Mouse (Mus musculus) CH12.LX (cell line): Measurements from ENCODE around the gene Tmem151b.

Experiments
- CHD2 ChIP-seq: IDR thresholded peaks from 2 replicates; pipeline ENCODE4 v1.6.1; 2011; ENCODE audit warnings: low read length, improper control_type of control experiment
- CTCF ChIP-seq, 2 experiments: IDR thresholded peaks in 1 of 2; conservative IDR thresholded peaks in 1 of 2; 2 replicates each; pipeline ENCODE4 v1.5.1; 2011 to 2012; ENCODE audit warnings: low read depth in 2 of 2, low read length in 2 of 2, improper control_type of control experiment in 1 of 2, inconsistent platforms in 1 of 2, mild to moderate bottlenecking in 1 of 2, moderate library complexity in 1 of 2
- HCFC1 ChIP-seq: IDR thresholded peaks from 2 replicates; pipeline ENCODE4 v1.6.1; 2012; ENCODE audit warnings: low read depth, mild to moderate bottlenecking, inconsistent platforms, low read length, improper control_type of control experiment
- MAX ChIP-seq: IDR thresholded peaks from 2 replicates; pipeline ENCODE4 v1.6.1; 2011; ENCODE audit warnings: low read length, improper control_type of control experiment
- POLR2A ChIP-seq: IDR thresholded peaks from 2 replicates; pipeline ENCODE4 v1.6.1; 2011; ENCODE audit warnings: low read depth, mild to moderate bottlenecking, improper control_type of control experiment, low read length
- POLR2AphosphoS2 ChIP-seq: IDR thresholded peaks from 2 replicates; pipeline ENCODE4 v1.6.1; 2011; ENCODE audit warnings: low read depth, low read length, improper control_type of control experiment
- RAD21 ChIP-seq: IDR thresholded peaks from 2 replicates; pipeline ENCODE4 v1.6.1; 2011; ENCODE audit warnings: low read depth, mild to moderate bottlenecking, low read length, improper control_type of control experiment, moderate library complexity
- SMC3 ChIP-seq: IDR thresholded peaks from 2 replicates; pipeline ENCODE4 v1.6.1; 2011; ENCODE audit warnings: low read depth, low read length, improper control_type of control experiment
- ZC3H11A ChIP-seq: IDR thresholded peaks from 2 replicates; pipeline ENCODE4 v1.6.1; 2012; ENCODE audit warnings: low read depth, mild to moderate bottlenecking, inconsistent platforms, low read length, improper control_type of control experiment

DNA sequence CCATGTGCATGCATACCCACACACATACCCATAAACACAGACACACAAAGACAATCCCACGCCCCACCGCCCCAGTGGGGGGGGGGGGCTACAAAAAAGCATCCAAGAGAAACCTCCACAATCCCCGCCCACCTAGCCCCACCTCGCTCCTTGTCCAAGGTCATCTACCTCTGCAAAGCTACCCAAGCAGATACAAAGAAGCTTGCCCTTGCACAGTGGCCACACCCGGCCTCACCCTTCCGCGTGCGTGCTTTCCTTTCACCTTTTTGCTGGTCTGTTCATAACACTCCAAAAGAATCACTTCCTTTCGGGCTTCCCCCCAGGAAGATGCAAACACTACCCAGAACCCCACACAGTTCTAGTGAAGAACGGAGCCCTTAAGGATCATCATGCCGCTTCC is 54.1 kb downstream of the Tmem151b start:
- no peak for TF ChIP-seq POLR2AphosphoS2
- TF ChIP-seq ZC3H11A = no peak
- no peak for TF ChIP-seq CTCF (conservative IDR thresholded peaks at IDR 0.05 in 1 of 2, IDR thresholded peaks at IDR 0.05 in 1 of 2; ENCODE audit: low read depth in 2 of 2, low read length in 2 of 2)
- no peak for TF ChIP-seq CHD2
- TF ChIP-seq RAD21 = no peak
- TF ChIP-seq MAX = no peak
- TF ChIP-seq POLR2A = no peak
- no peak for TF ChIP-seq SMC3
- TF ChIP-seq HCFC1 = no peak
